Mouse (Mus musculus): ENCODE data around the gene Sdhc. TPM values are rescaled to one million over a fixed set of nuclear protein-coding genes. Genes with fewer than 3 reads are reported as not detected.

Sdhc gene
- polyA plus RNA-seq, 1 experiment: 169 TPM

GRCm38 (mm10) chr1:171164258-171164657 lies 13.9 kb upstream of the Sdhc start:
- Histone ChIP-seq H3K27me3 (ENCODE audit: control insufficient read depth, insufficient read depth, insufficient read length) (no peaks in the 10 kb centered on the region), H3K4me3 (no peak overlapping the region), H3K36me3 (ENCODE audit: control insufficient read depth, insufficient read depth) (no peaks in the 10 kb centered on the region), H3ac (ENCODE audit: control insufficient read depth, insufficient read length) (no peak overlapping the region), H3K4me2 (ENCODE audit: low read depth) (no peak overlapping the region), H3K79me2 (ENCODE audit: control insufficient read depth, insufficient read depth) (no peaks in the 10 kb centered on the region)
- TF ChIP-seq SRF (IDR thresholded peaks at IDR 0.05; ENCODE audit: control insufficient read depth, insufficient read length, low read depth) (no peak), CEBPB (IDR thresholded peaks at IDR 0.05; ENCODE audit: insufficient read depth, poor library complexity, severe bottlenecking) (no peak), USF1 (IDR thresholded peaks at IDR 0.05; ENCODE audit: low read depth) (no peak), REST (IDR thresholded peaks at IDR 0.05; ENCODE audit: insufficient read depth, insufficient read length) (no peak), MYOG (IDR thresholded peaks at IDR 0.05; ENCODE audit: control insufficient read depth in 1 of 3, insufficient read depth in 1 of 3, insufficient read length in 2 of 3, low read depth in 2 of 3) (no peak), E2F4 (IDR thresholded peaks at IDR 0.05; ENCODE audit: insufficient read depth) (no peak), TCF12 (IDR thresholded peaks at IDR 0.05; ENCODE audit: insufficient read depth, poor library complexity, severe bottlenecking) (no peak), TCF3 (IDR thresholded peaks at IDR 0.05; ENCODE audit: insufficient read length, low read depth) (no peak), MYOD1 (IDR thresholded peaks at IDR 0.05; ENCODE audit: control insufficient read depth in 1 of 3, insufficient read length in 2 of 3, low read depth in 2 of 3) (no peak), POLR2AphosphoS2 (IDR thresholded peaks at IDR 0.05; ENCODE audit: insufficient read length, low read depth) (no peak), POLR2A (IDR thresholded peaks at IDR 0.05; ENCODE audit: insufficient read length, low read depth) (no peak), MAX (IDR thresholded peaks at IDR 0.05; ENCODE audit: low read depth) (no peak)

- Histone ChIP-seq H3ac (ENCODE audit: control insufficient read depth, insufficient read length) (no peak overlapping the region), H3K27me3 (ENCODE audit: control insufficient read depth, insufficient read depth, insufficient read length) (no peaks in the 10 kb centered on the region), H3K79me2 (ENCODE audit: control insufficient read depth, insufficient read depth) (no peaks in the 10 kb centered on the region), H3K4me3 (no peak overlapping the region), H3K36me3 (ENCODE audit: control insufficient read depth, insufficient read depth) (no peaks in the 10 kb centered on the region), H3K4me2 (ENCODE audit: low read depth) (no peak overlapping the region)
- no peak for TF ChIP-seq E2F4 (IDR thresholded peaks at IDR 0.05; ENCODE audit: insufficient read depth)
- TF ChIP-seq TCF3 (IDR thresholded peaks at IDR 0.05; ENCODE audit: insufficient read length, low read depth): no peak
- TF ChIP-seq REST (IDR thresholded peaks at IDR 0.05; ENCODE audit: insufficient read depth, insufficient read length): no peak
- TF ChIP-seq MAX (IDR thresholded peaks at IDR 0.05; ENCODE audit: low read depth): no peak
Measured at GRCm38 (mm10) chr1:171162526-171162925, 12.1 kb upstream of the Sdhc start.

- Histone ChIP-seq H3K4me2 (ENCODE audit: low read depth) (no peak overlapping the region), H3K79me2 (ENCODE audit: control insufficient read depth, insufficient read depth) (no peaks in the 10 kb centered on the region), H3K36me3 (ENCODE audit: control insufficient read depth, insufficient read depth) (no peaks in the 10 kb centered on the region), H3ac (ENCODE audit: control insufficient read depth, insufficient read length) (no peak overlapping the region), H3K27me3 (ENCODE audit: control insufficient read depth, insufficient read depth, insufficient read length) (no peaks in the 10 kb centered on the region), H3K4me3 (no peak overlapping the region)
- TF ChIP-seq MYOG (IDR thresholded peaks at IDR 0.05; ENCODE audit: control insufficient read depth in 1 of 3, insufficient read depth in 1 of 3, insufficient read length in 2 of 3, low read depth in 2 of 3) (no peak), POLR2A (IDR thresholded peaks at IDR 0.05; ENCODE audit: insufficient read length, low read depth) (no peak), CEBPB (IDR thresholded peaks at IDR 0.05; ENCODE audit: insufficient read depth, poor library complexity, severe bottlenecking) (no peak), REST (IDR thresholded peaks at IDR 0.05; ENCODE audit: insufficient read depth, insufficient read length) (no peak), USF1 (IDR thresholded peaks at IDR 0.05; ENCODE audit: low read depth) (no peak), E2F4 (IDR thresholded peaks at IDR 0.05; ENCODE audit: insufficient read depth) (no peak), POLR2AphosphoS2 (IDR thresholded peaks at IDR 0.05; ENCODE audit: insufficient read length, low read depth) (no peak), MAX (IDR thresholded peaks at IDR 0.05; ENCODE audit: low read depth) (no peak), TCF12 (IDR thresholded peaks at IDR 0.05; ENCODE audit: insufficient read depth, poor library complexity, severe bottlenecking) (no peak), SRF (IDR thresholded peaks at IDR 0.05; ENCODE audit: control insufficient read depth, insufficient read length, low read depth) (no peak), MYOD1 (IDR thresholded peaks at IDR 0.05; ENCODE audit: control insufficient read depth in 1 of 3, insufficient read length in 2 of 3, low read depth in 2 of 3) (no peak), TCF3 (IDR thresholded peaks at IDR 0.05; ENCODE audit: insufficient read length, low read depth) (no peak)
Measured at GRCm38 (mm10) chr1:171159485-171159975, 9.1 kb upstream of the Sdhc start.

GRCm38 (mm10) chr1:171157965-171158364 lies 7.6 kb upstream of the Sdhc start:
- TF ChIP-seq MYOD1 (IDR thresholded peaks at IDR 0.05; ENCODE audit: control insufficient read depth in 1 of 3, insufficient read length in 2 of 3, low read depth in 2 of 3) (no peak), MAX (IDR thresholded peaks at IDR 0.05; ENCODE audit: low read depth) (no peak), REST (IDR thresholded peaks at IDR 0.05; ENCODE audit: insufficient read depth, insufficient read length) (no peak), MYOG (IDR thresholded peaks at IDR 0.05; ENCODE audit: control insufficient read depth in 1 of 3, insufficient read depth in 1 of 3, insufficient read length in 2 of 3, low read depth in 2 of 3) (no peak), CEBPB (IDR thresholded peaks at IDR 0.05; ENCODE audit: insufficient read depth, poor library complexity, severe bottlenecking) (no peak), E2F4 (IDR thresholded peaks at IDR 0.05; ENCODE audit: insufficient read depth) (no peak), SRF (IDR thresholded peaks at IDR 0.05; ENCODE audit: control insufficient read depth, insufficient read length, low read depth) (no peak), POLR2A (IDR thresholded peaks at IDR 0.05; ENCODE audit: insufficient read length, low read depth) (no peak), USF1 (IDR thresholded peaks at IDR 0.05; ENCODE audit: low read depth) (no peak), TCF12 (IDR thresholded peaks at IDR 0.05; ENCODE audit: insufficient read depth, poor library complexity, severe bottlenecking) (no peak), TCF3 (IDR thresholded peaks at IDR 0.05; ENCODE audit: insufficient read length, low read depth) (no peak), POLR2AphosphoS2 (IDR thresholded peaks at IDR 0.05; ENCODE audit: insufficient read length, low read depth) (no peak)
- Histone ChIP-seq H3K4me3 (no peak overlapping the region), H3K27me3 (ENCODE audit: control insufficient read depth, insufficient read depth, insufficient read length) (no peaks in the 10 kb centered on the region), H3K79me2 (ENCODE audit: control insufficient read depth, insufficient read depth) (no peaks in the 10 kb centered on the region), H3ac (ENCODE audit: control insufficient read depth, insufficient read length) (no peak overlapping the region), H3K4me2 (ENCODE audit: low read depth) (no peak overlapping the region), H3K36me3 (ENCODE audit: control insufficient read depth, insufficient read depth) (no peaks in the 10 kb centered on the region)

GRCm38 (mm10) chr1:171156644-171157043 lies 6.2 kb upstream of the Sdhc start:
- Histone ChIP-seq H3ac (ENCODE audit: control insufficient read depth, insufficient read length) (no peak overlapping the region), H3K4me2 (ENCODE audit: low read depth) (no peak overlapping the region), H3K27me3 (ENCODE audit: control insufficient read depth, insufficient read depth, insufficient read length) (no peaks in the 10 kb centered on the region), H3K79me2 (ENCODE audit: control insufficient read depth, insufficient read depth) (no peaks in the 10 kb centered on the region), H3K4me3 (no peak overlapping the region), H3K36me3 (ENCODE audit: control insufficient read depth, insufficient read depth) (no peaks in the 10 kb centered on the region)
- TF ChIP-seq MYOG (IDR thresholded peaks at IDR 0.05; ENCODE audit: control insufficient read depth in 1 of 3, insufficient read depth in 1 of 3, insufficient read length in 2 of 3, low read depth in 2 of 3) (no peak), SRF (IDR thresholded peaks at IDR 0.05; ENCODE audit: control insufficient read depth, insufficient read length, low read depth) (no peak), CEBPB (IDR thresholded peaks at IDR 0.05; ENCODE audit: insufficient read depth, poor library complexity, severe bottlenecking) (no peak), E2F4 (IDR thresholded peaks at IDR 0.05; ENCODE audit: insufficient read depth) (no peak), MAX (IDR thresholded peaks at IDR 0.05; ENCODE audit: low read depth) (no peak)

All from myocyte (in vitro differentiated cells).